Mouse (Mus musculus): ENCODE data around the gene Mbtps1. TPM values are rescaled to one million over a fixed set of nuclear protein-coding genes. Genes with fewer than 3 reads are reported as not detected.

Mbtps1 gene
- polyA plus RNA-seq, 1 experiment from 2014 or later, result 131 TPM

GRCm38 (mm10) chr8:119520102-119520501 lies 38.4 kb downstream of the Mbtps1 start:
- ATAC-seq (ENCODE audit: low FRiP score, low TSS enrichment), result no peak

GRCm38 (mm10) chr8:119516674-119517073 lies 41.9 kb downstream of the Mbtps1 start:
- Histone ChIP-seq H3K4me3 (ENCODE audit: low read length) (no peak overlapping the region), H3K4me1 (ENCODE audit: control insufficient read depth, insufficient read depth, low read length) (no peaks in the 10 kb centered on the region), H3K36me3 (ENCODE audit: control insufficient read depth, insufficient read depth, low read length) (peaks cover 98% of the 10 kb centered on the region), H3K4me2 (replicated peaks; ENCODE audit: low read depth, low read length) (no peak overlapping the region), H3K9me3 (ENCODE audit: control insufficient read depth, low read length) (no peaks in the 10 kb centered on the region), H3K27me3 (ENCODE audit: control insufficient read depth, insufficient read depth, low read length) (no peaks in the 10 kb centered on the region), H3K27ac (ENCODE audit: low read depth, low read length) (no peak overlapping the region), H3K9ac (ENCODE audit: low read depth, low read length) (no peak overlapping the region)
- ATAC-seq (ENCODE audit: low FRiP score, low TSS enrichment), result no peak
- 76% methylated on average over 5 of the region's 5 CpGs for WGBS

More at GRCm38 (mm10) chr8:119520102-119520501, 38.4 kb downstream of the Mbtps1 start:
- no peak overlapping the region for H3K9ac ChIP-seq (ENCODE audit: low read depth, low read length)
- H3K4me3 ChIP-seq (ENCODE audit: low read length), result no peak overlapping the region
- H3K4me1 ChIP-seq (ENCODE audit: control insufficient read depth, insufficient read depth, low read length), result no peaks in the 10 kb centered on the region
- peaks cover 98% of the 10 kb centered on the region for H3K36me3 ChIP-seq (ENCODE audit: control insufficient read depth, insufficient read depth, low read length)
- H3K27ac ChIP-seq (ENCODE audit: low read depth, low read length), result no peak overlapping the region
- H3K4me2 ChIP-seq (replicated peaks; ENCODE audit: low read depth, low read length), result no peak overlapping the region
- H3K27me3 ChIP-seq (ENCODE audit: control insufficient read depth, insufficient read depth, low read length), result no peaks in the 10 kb centered on the region
- H3K9me3 ChIP-seq (ENCODE audit: control insufficient read depth, low read length), result no peaks in the 10 kb centered on the region
- 71% methylated on average over 7 of the region's 7 CpGs for WGBS

DNA sequence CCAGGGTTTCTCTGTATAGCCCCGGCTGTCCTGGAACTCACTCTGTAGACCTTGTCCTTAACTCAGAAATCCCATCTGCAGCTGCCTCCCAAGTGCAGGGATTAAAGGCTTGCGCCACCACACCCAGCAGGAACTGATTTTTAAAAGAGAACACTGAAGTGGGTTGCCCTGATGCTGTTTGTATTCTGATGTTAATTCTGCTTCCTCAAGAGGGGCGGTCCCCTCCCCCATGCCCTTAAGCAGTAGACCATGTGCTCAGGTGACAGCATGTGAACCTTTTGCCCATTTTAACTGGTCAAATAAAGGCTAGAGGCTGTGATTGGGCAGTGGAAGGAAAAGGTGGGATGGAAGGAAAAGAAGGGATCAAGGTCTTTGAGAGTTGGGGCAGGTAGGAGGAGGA lies 42.8 kb downstream of the Mbtps1 start:
- no peak overlapping the region for H3K4me3 ChIP-seq (ENCODE audit: low read length)
- no peak for ATAC-seq (ENCODE audit: low FRiP score, low TSS enrichment)
- 67% methylated on average over 3 of the region's 3 CpGs for WGBS
- no peaks in the 10 kb centered on the region for H3K4me1 ChIP-seq (ENCODE audit: control insufficient read depth, insufficient read depth, low read length)
- no peak overlapping the region for H3K4me2 ChIP-seq (replicated peaks; ENCODE audit: low read depth, low read length)
- H3K36me3 ChIP-seq (ENCODE audit: control insufficient read depth, insufficient read depth, low read length), result peaks cover 97% of the 10 kb centered on the region
- no peak overlapping the region for H3K9ac ChIP-seq (ENCODE audit: low read depth, low read length)
- H3K27me3 ChIP-seq (ENCODE audit: control insufficient read depth, insufficient read depth, low read length), result no peaks in the 10 kb centered on the region
- H3K9me3 ChIP-seq (ENCODE audit: control insufficient read depth, low read length), result no peaks in the 10 kb centered on the region
- H3K27ac ChIP-seq (ENCODE audit: low read depth, low read length), result no peak overlapping the region

- H3K36me3 ChIP-seq (ENCODE audit: control insufficient read depth, insufficient read depth, low read length), result peaks cover 97% of the 10 kb centered on the region
- H3K4me3 ChIP-seq (ENCODE audit: low read length), result no peak overlapping the region
- 93% methylated on average over 3 of the region's 3 CpGs for WGBS
Observed at GRCm38 (mm10) chr8:119514940-119515339, 43.6 kb downstream of the Mbtps1 start.

GRCm38 (mm10) chr8:119513405-119513804 lies 45.1 kb downstream of the Mbtps1 start:
- 93% methylated on average over 4 of the region's 4 CpGs for WGBS
- Histone ChIP-seq H3K4me2 (replicated peaks; ENCODE audit: low read depth, low read length) (no peak overlapping the region), H3K4me3 (ENCODE audit: low read length) (no peak overlapping the region), H3K27me3 (ENCODE audit: control insufficient read depth, insufficient read depth, low read length) (no peaks in the 10 kb centered on the region), H3K4me1 (ENCODE audit: control insufficient read depth, insufficient read depth, low read length) (no peaks in the 10 kb centered on the region), H3K27ac (ENCODE audit: low read depth, low read length) (no peak overlapping the region), H3K36me3 (ENCODE audit: control insufficient read depth, insufficient read depth, low read length) (peaks cover 98% of the 10 kb centered on the region), H3K9ac (ENCODE audit: low read depth, low read length) (no peak overlapping the region), H3K9me3 (ENCODE audit: control insufficient read depth, low read length) (no peaks in the 10 kb centered on the region)
- ATAC-seq (ENCODE audit: low FRiP score, low TSS enrichment), result no peak

More at GRCm38 (mm10) chr8:119514940-119515339, 43.6 kb downstream of the Mbtps1 start:
- H3K9ac ChIP-seq (ENCODE audit: low read depth, low read length), result no peak overlapping the region
- no peaks in the 10 kb centered on the region for H3K27me3 ChIP-seq (ENCODE audit: control insufficient read depth, insufficient read depth, low read length)
- H3K4me1 ChIP-seq (ENCODE audit: control insufficient read depth, insufficient read depth, low read length), result no peaks in the 10 kb centered on the region
- H3K27ac ChIP-seq (ENCODE audit: low read depth, low read length), result no peak overlapping the region
- H3K9me3 ChIP-seq (ENCODE audit: control insufficient read depth, low read length), result no peaks in the 10 kb centered on the region
- no peak overlapping the region for H3K4me2 ChIP-seq (replicated peaks; ENCODE audit: low read depth, low read length)
- ATAC-seq (ENCODE audit: low FRiP score, low TSS enrichment), result no peak

DNA sequence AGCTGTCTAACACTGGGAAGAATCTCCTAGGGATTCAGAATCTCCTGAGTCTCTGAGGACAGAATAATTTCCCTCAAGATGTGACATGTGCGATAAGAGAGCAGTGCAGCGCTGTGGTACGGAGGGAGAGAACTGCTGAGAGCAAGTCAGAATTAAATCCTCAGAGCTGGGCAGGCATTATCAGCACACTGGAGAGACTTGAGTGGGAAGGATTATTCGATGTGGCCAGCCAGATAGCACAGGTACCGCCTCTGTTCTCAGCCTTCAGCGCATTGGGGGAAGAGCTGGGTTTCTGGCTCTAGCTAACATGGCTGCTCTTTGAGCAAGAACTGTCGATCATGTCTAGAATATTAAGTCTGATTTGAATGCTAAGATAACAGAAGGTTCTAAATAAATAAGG lies 46.8 kb downstream of the Mbtps1 start:
- Histone ChIP-seq H3K36me3 (ENCODE audit: control insufficient read depth, insufficient read depth, low read length) (peaks cover 94% of the 10 kb centered on the region), H3K9me3 (ENCODE audit: control insufficient read depth, low read length) (no peaks in the 10 kb centered on the region), H3K9ac (ENCODE audit: low read depth, low read length) (no peak overlapping the region), H3K27me3 (ENCODE audit: control insufficient read depth, insufficient read depth, low read length) (no peaks in the 10 kb centered on the region), H3K4me2 (replicated peaks; ENCODE audit: low read depth, low read length) (no peak overlapping the region), H3K4me1 (ENCODE audit: control insufficient read depth, insufficient read depth, low read length) (no peaks in the 10 kb centered on the region), H3K27ac (ENCODE audit: low read depth, low read length) (no peak overlapping the region), H3K4me3 (ENCODE audit: low read length) (no peak overlapping the region)
- WGBS, result over 99% methylated on average over 7 of the region's 7 CpGs
- ATAC-seq (ENCODE audit: low FRiP score, low TSS enrichment), result no peak

DNA sequence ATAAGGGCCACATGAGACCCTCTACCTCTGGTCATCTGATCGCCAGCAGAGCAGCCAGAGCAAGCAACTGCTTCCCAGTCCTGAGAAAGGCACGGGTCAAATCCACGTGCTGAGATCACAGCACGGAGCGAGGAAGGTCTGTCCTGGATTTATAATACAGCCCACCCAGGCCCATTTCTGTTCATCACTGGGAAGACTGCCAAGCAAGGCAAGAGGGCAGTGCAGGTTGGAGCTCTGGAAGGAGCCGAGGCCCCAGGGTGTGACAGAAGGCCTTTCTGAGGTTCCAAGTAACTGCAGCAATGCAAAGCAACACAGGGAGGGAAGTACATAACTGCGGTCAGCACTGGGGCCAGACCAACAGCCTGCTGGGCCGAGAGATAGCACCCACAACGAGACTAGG lies 48.1 kb downstream of the Mbtps1 start:
- no peak for ATAC-seq (ENCODE audit: low FRiP score, low TSS enrichment)
- WGBS, result 87% methylated on average over 9 of the region's 9 CpGs
- no peak overlapping the region for H3K4me3 ChIP-seq (ENCODE audit: low read length)

GRCm38 (mm10) chr8:119506106-119506505 lies 52.4 kb downstream of the Mbtps1 start:
- 83% methylated on average over 8 of the region's 8 CpGs for WGBS
- no peak overlapping the region for H3K4me3 ChIP-seq (ENCODE audit: low read length)
- ATAC-seq (ENCODE audit: low FRiP score, low TSS enrichment), result no peak
- H3K9ac ChIP-seq (ENCODE audit: low read depth, low read length), result no peak overlapping the region
- peaks cover 44% of the 10 kb centered on the region for H3K36me3 ChIP-seq (ENCODE audit: control insufficient read depth, insufficient read depth, low read length)
- no peak overlapping the region for H3K27ac ChIP-seq (ENCODE audit: low read depth, low read length)
- H3K9me3 ChIP-seq (ENCODE audit: control insufficient read depth, low read length), result no peaks in the 10 kb centered on the region
- H3K4me1 ChIP-seq (ENCODE audit: control insufficient read depth, insufficient read depth, low read length), result peaks cover 10% of the 10 kb centered on the region; the same call in 1 of the 2 replicates
- no peak overlapping the region for H3K4me2 ChIP-seq (replicated peaks; ENCODE audit: low read depth, low read length)
- no peaks in the 10 kb centered on the region for H3K27me3 ChIP-seq (ENCODE audit: control insufficient read depth, insufficient read depth, low read length)

More for the DNA sequence above, 48.1 kb downstream of the Mbtps1 start:
- H3K9ac ChIP-seq (ENCODE audit: low read depth, low read length), result no peak overlapping the region
- H3K36me3 ChIP-seq (ENCODE audit: control insufficient read depth, insufficient read depth, low read length), result peaks cover 88% of the 10 kb centered on the region
- H3K27me3 ChIP-seq (ENCODE audit: control insufficient read depth, insufficient read depth, low read length), result no peaks in the 10 kb centered on the region
- no peaks in the 10 kb centered on the region for H3K9me3 ChIP-seq (ENCODE audit: control insufficient read depth, low read length)
- no peak overlapping the region for H3K4me2 ChIP-seq (replicated peaks; ENCODE audit: low read depth, low read length)
- H3K27ac ChIP-seq (ENCODE audit: low read depth, low read length), result no peak overlapping the region
- no peaks in the 10 kb centered on the region for H3K4me1 ChIP-seq (ENCODE audit: control insufficient read depth, insufficient read depth, low read length)

DNA sequence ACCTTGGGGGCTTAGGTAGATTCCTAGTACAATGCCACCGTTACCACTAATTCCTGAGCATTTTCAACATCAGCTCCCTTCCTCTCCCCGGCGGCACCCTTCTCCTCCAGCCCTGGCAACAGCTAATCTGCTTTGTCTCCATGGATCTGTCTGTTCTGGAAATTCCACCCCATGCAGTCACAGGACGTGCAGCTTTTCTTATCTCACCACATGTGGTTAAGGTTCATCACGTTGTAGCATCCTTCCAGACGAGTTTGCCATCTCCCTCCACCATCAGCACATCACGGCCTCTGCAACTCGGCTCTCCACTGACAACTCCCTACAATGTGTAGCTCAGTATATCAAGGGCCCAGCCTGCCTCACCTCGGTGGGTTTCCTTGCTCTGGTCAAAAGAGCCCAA lies 53.0 kb downstream of the Mbtps1 start:
- H3K4me3 ChIP-seq (ENCODE audit: low read length), result no peak overlapping the region
- 57% methylated on average over 9 of the region's 9 CpGs for WGBS
- no peaks in the 10 kb centered on the region for H3K27me3 ChIP-seq (ENCODE audit: control insufficient read depth, insufficient read depth, low read length)
- H3K36me3 ChIP-seq (ENCODE audit: control insufficient read depth, insufficient read depth, low read length), result peaks cover 39% of the 10 kb centered on the region
- H3K4me1 ChIP-seq (ENCODE audit: control insufficient read depth, insufficient read depth, low read length), result peaks cover 10% of the 10 kb centered on the region; the same call in 1 of the 2 replicates
- H3K9ac ChIP-seq (ENCODE audit: low read depth, low read length), result no peak overlapping the region
- no peaks in the 10 kb centered on the region for H3K9me3 ChIP-seq (ENCODE audit: control insufficient read depth, low read length)
- ATAC-seq (ENCODE audit: low FRiP score, low TSS enrichment), result no peak
- H3K27ac ChIP-seq (ENCODE audit: low read depth, low read length), result no peak overlapping the region
- H3K4me2 ChIP-seq (replicated peaks; ENCODE audit: low read depth, low read length), result no peak overlapping the region
